9 mouse cellular contexts compared by ENCODE assay signal in genomic region chr10:84238279-84238963, GRCm38 (mm10).
DNase-seq lines count a peak whose midpoint lies in the region.
"Had no signal": no experiment of that assay in that cellular context is flagged by ENCODE, and none has a peak within 500 bp of the region (broad histone marks: within the 10 kb centered on the region; RNA-seq: fewer than 3 reads in every experiment).

No protein-coding gene starts in this region.

- DNase-seq in cerebellum, adult 11 months = peak; percentile 8
- DNase-seq in cerebellum, adult 8-10 months = no peak
- DNase-seq in right cerebral cortex, adult 2 months (ENCODE audit: low spot score in 2 of 2) = peak; percentile 27 to 43
- DNase-seq in right cerebral cortex, postnatal 25 days = no peak
- DNase-seq in left cerebral cortex, adult 11 months (ENCODE audit: low spot score) = peak; percentile 40
- peak; percentile 16 for DNase-seq in right cerebral cortex, postnatal 14 days
- no peak for DNase-seq in gastrocnemius, postnatal 4 days (ENCODE audit: low spot score in 2 of 2)
- DNase-seq in heart, postnatal 4 days = no peak
- DNase-seq: gastrocnemius, adult 2 months had no signal

Comparison
In these comparisons a context has a peak if more than half of its experiments do, and no peak if none do; other contexts are left out.
1. DNase-seq: peak in cerebellum, adult 11 months (single experiment), right cerebral cortex, adult 2 months (2 of 2), left cerebral cortex, adult 11 months (single experiment) and right cerebral cortex, postnatal 14 days (single experiment); none in cerebellum, adult 8-10 months (single experiment), right cerebral cortex, postnatal 25 days (single experiment), gastrocnemius, postnatal 4 days (0 of 2) and heart, postnatal 4 days (single experiment).